Mouse (Mus musculus) bone marrow, adult 2 months (tissue): ENCODE measurements around the gene Mllt10. TPM values are rescaled to one million over a fixed set of nuclear protein-coding genes. Genes with fewer than 3 reads are reported as not detected.
A peak's percentile ranks its signal among the peaks of the same experiment; 100 is the strongest.

Experiments used
- H3K27ac ChIP-seq: fragments of 200-500 bp; 2 replicates; pipeline ENCODE4 v1.5.1; 2012; ENCODE audit warnings: low read depth, mild to moderate bottlenecking, control low read depth, inconsistent platforms, low read length; ENCODE audit not compliant: control insufficient read depth, poor library complexity, insufficient read depth
- H3K4me1 ChIP-seq: fragments of 200-500 bp; 2 replicates; pipeline ENCODE4 v1.6.1; 2011; ENCODE audit warnings: low read length; ENCODE audit not compliant: control insufficient read depth, insufficient read depth
- H3K4me3 ChIP-seq: fragments of 200-500 bp; replicated peaks from 2 replicates; pipeline ENCODE3; 2011; ENCODE audit warnings: mild to moderate bottlenecking, low read depth, low read length, control low read depth; ENCODE audit not compliant: control insufficient read depth
- CTCF ChIP-seq: fragments of 200-500 bp; IDR thresholded peaks from 2 replicates; pipeline ENCODE4 v1.5.1; 2011; ENCODE audit warnings: low read length, control low read depth; ENCODE audit not compliant: control insufficient read depth, insufficient read depth
- POLR2A ChIP-seq: fragments of 200-500 bp; IDR thresholded peaks from 2 replicates; pipeline ENCODE4 v1.6.1; 2011; ENCODE audit warnings: low read depth, mild to moderate bottlenecking, control low read depth, low read length, borderline replicate concordance; ENCODE audit not compliant: control insufficient read depth
- WGBS: fragments of 180-500 bp; shearing (Covaris S2); methylation state at CpG from one replicate; pipeline ENCODE4 v1.1.7; 2018; 5-methylcytosine and 5-hydroxymethylcytosine counted together
- polyA plus RNA-seq: library from polyadenylated mRNA; stranded (reverse); fragments of >200 nt; gene quantifications from 2 replicates; pipeline ENCODE4 v1.2.4, GENCODE M21; 2011; ENCODE audit warnings: low replicate concordance; ENCODE audit not compliant: missing spikeins, insufficient read depth, insufficient read length

Mllt10 gene
- polyA plus RNA-seq, 1 experiment, result 49.4 TPM

GRCm38 (mm10) chr2:18052581-18052980, 2.5 kb upstream of the Mllt10 start:
- H3K27ac ChIP-seq, result no peak overlapping the region
- H3K4me1 ChIP-seq, result no peaks in the 10 kb centered on the region; the same call in 1 of the 2 replicates
- 85% methylated on average over 3 of the region's 3 CpGs for WGBS
- no peak overlapping the region for H3K4me3 ChIP-seq
- TF ChIP-seq POLR2A, result no peak
- TF ChIP-seq CTCF, result no peak

GRCm38 (mm10) chr2:18053243-18053950, 1.6 kb upstream of the Mllt10 start:
- TF ChIP-seq POLR2A, result no peak
- no peak for TF ChIP-seq CTCF
- Histone ChIP-seq H3K27ac (no peak overlapping the region), H3K4me3 (no peak overlapping the region), H3K4me1 (no peaks in the 10 kb centered on the region)
- 73% methylated on average over 1 of the region's 1 CpGs for WGBS

- Histone ChIP-seq H3K4me3 (no peak overlapping the region), H3K4me1 (no peaks in the 10 kb centered on the region), H3K27ac (no peak overlapping the region)
- WGBS, result 84% methylated on average over 2 of the region's 2 CpGs
- TF ChIP-seq CTCF, result no peak
- no peak for TF ChIP-seq POLR2A
These were observed 996 bp upstream of the Mllt10 start for GRCm38 (mm10) chr2:18053951-18054530.

- Histone ChIP-seq H3K4me3 (peak overlapping the region; percentile 84), H3K4me1 (no peaks in the 10 kb centered on the region), H3K27ac (peak overlapping the region; percentile 96)
- TF ChIP-seq CTCF (no peak), POLR2A (peak; percentile 44; the same call in 1 of the 2 replicates)
- WGBS, result under 1% methylated on average over 64 of the region's 66 CpGs
These were observed 1.1 kb downstream of the Mllt10 start for GRCm38 (mm10) chr2:18055929-18056785.

DNA sequence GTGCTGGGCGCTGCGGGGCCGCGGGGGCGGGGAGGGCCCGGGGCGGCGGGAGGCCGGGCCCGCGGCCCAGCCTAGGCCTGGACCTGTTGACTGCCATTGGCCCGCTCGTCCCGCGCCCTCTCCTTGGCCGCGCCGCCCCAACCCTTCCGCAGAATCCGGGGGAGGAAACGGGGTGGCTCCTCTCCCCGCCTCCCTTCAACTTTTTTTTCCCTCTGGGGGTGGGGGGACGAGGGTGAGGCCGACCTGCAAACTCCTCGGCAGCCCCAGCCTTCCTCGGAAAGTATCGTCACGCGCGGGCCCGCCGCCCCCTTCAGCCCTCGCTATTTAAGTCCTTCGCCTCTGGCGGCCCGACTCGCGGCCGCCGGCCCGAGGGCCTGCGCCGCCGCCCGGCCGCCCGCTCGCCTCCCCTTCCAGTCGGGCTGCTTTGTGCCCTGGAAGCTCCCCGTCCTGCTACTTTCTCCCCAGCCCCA, 1.8 kb downstream of the Mllt10 start:
- peak; percentile 61; the same call in 1 of the 2 replicates for TF ChIP-seq POLR2A
- no peak for TF ChIP-seq CTCF
- under 1% methylated on average over 46 of the region's 50 CpGs for WGBS
- Histone ChIP-seq H3K4me3 (peak overlapping the region; percentile 78), H3K27ac (peak overlapping the region; percentile 99), H3K4me1 (no peaks in the 10 kb centered on the region)

DNA sequence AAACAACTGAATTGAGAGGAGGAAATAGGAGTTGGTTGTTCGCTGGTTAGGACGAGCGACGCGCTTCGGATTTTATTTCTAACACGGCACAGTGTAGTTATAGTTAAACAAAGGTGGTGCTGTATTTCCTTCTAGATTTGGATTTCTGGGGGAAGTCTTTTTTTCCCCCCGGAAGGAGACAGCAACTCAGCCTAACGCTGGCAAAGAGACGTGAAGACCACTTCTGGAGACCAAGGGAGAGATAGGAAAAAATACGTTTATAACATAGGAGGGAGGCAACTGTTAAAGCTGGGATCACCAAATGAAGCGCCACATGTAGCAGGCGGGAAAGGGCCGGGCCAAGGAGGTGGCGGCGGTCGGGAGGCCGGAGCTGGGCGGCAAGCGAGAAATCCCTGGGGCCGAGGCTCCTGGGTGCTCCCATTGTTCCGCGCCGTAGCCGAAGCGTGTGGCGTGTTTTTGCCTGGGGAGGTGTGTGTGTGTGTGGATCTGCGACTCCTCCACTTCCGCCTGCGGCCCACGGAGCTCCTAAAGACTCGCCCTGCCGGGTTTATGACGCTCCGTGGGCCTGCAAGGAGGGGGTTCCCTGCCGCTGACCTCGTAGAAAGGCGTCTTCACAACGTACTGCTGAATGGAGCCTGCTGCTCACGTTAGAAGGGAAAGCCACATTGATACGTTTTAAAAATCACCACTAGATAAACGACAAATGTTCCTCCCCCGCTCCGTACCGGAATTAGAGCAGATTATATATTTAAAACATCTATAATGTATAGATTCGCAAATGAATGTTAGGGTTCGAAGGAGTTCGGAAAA, 2.5 kb downstream of the Mllt10 start:
- no peaks in the 10 kb centered on the region for H3K4me1 ChIP-seq
- WGBS, result 1% methylated on average over 48 of the region's 48 CpGs
- TF ChIP-seq CTCF (no peak), POLR2A (peak; percentile 84; the same call in 1 of the 2 replicates)
- peak overlapping the region; percentile 99 for H3K27ac ChIP-seq
- H3K4me3 ChIP-seq, result peak overlapping the region; percentile 78

- TF ChIP-seq CTCF (no peak), POLR2A (no peak)
- WGBS, result 41% methylated on average over 9 of the region's 9 CpGs
- H3K4me1 ChIP-seq, result no peaks in the 10 kb centered on the region
- no peak overlapping the region for H3K27ac ChIP-seq
- H3K4me3 ChIP-seq, result no peak overlapping the region
These were observed 3.2 kb downstream of the Mllt10 start for GRCm38 (mm10) chr2:18058146-18058708.
